Mouse (Mus musculus) kidney, adult 2 months (tissue): ENCODE data around the gene Esyt2.

Experiments used
- CTCF ChIP-seq: fragments of 200-500 bp; conservative IDR thresholded peaks from 2 replicates; pipeline ENCODE4 v1.5.1; 2011; ENCODE audit warnings: low read depth, mild to moderate bottlenecking, control low read depth, low read length, moderate library complexity, mixed read lengths; ENCODE audit not compliant: insufficient read depth, insufficient read length
- POLR2A ChIP-seq: fragments of 200-500 bp; IDR thresholded peaks from one replicate; pipeline ENCODE4 v1.6.1; 2011; ENCODE audit warnings: low read depth, low read length, control low read depth

- no peak for TF ChIP-seq CTCF
- TF ChIP-seq POLR2A = no peak
Measured at GRCm38 (mm10) chr12:116326159-116326558, 45.2 kb downstream of the Esyt2 start.
